Mouse (Mus musculus) liver, embryonic 13.5 days (tissue): Measurements from ENCODE around the gene Bbip1. TPM values are rescaled to one million over a fixed set of nuclear protein-coding genes. Genes with fewer than 3 reads are reported as not detected.
"Not testable (repeated sequence)": the region's sequence is repeated elsewhere in the genome, so short reads cannot be mapped to it uniquely, and the experiment has no call there.

Source experiments
- ATAC-seq: fragments of 200-750 bp; cut with Nextera tagmentation; 2 replicates; pipeline ENCODE4 v1.8.0; 2017; ENCODE audit warnings: low read depth, mild to moderate bottlenecking, moderate number of reproducible peaks, moderate library complexity
- DNase-seq: peaks from one replicate; pipeline ENCODE4 v3.0.0; 2022
- H3K27ac ChIP-seq: fragments of 300-500 bp; sonication (generic); 2 replicates; pipeline ENCODE4 v1.5.1; 2015; ENCODE audit warnings: moderate library complexity, mild to moderate bottlenecking, inconsistent platforms
- H3K27me3 ChIP-seq: fragments of 300-500 bp; sonication (generic); 2 replicates; pipeline ENCODE4 v1.6.1; 2015; ENCODE audit warnings: mild to moderate bottlenecking, inconsistent platforms
- H3K36me3 ChIP-seq: fragments of 300-500 bp; sonication (generic); 2 replicates; pipeline ENCODE4 v1.6.1; 2015; ENCODE audit warnings: mild to moderate bottlenecking, inconsistent platforms
- H3K4me1 ChIP-seq: fragments of 300-500 bp; sonication (generic); replicated peaks from 2 replicates; pipeline ENCODE4 v1.6.1; 2015; ENCODE audit warnings: inconsistent platforms
- H3K4me2 ChIP-seq: fragments of 300-500 bp; sonication (generic); 2 replicates; pipeline ENCODE4 v1.6.1; 2015; ENCODE audit warnings: inconsistent platforms, mild to moderate bottlenecking, moderate library complexity
- H3K4me3 ChIP-seq: fragments of 300-500 bp; sonication (generic); replicated peaks from 2 replicates; pipeline ENCODE4 v1.5.1; 2015; ENCODE audit warnings: mild to moderate bottlenecking, inconsistent platforms
- H3K9ac ChIP-seq: fragments of 300-500 bp; sonication (generic); 2 replicates; pipeline ENCODE4 v1.6.1; 2015; ENCODE audit warnings: mild to moderate bottlenecking, inconsistent platforms
- H3K9me3 ChIP-seq: fragments of 300-500 bp; sonication (generic); replicated peaks from 2 replicates; pipeline ENCODE4 v1.6.1; 2016; ENCODE audit warnings: inconsistent platforms
- WGBS: fragments of 180-500 bp; shearing (Covaris S2); methylation state at CpG from one replicate; pipeline ENCODE4 v1.1.7; 2015; ENCODE audit not compliant: insufficient replicate concordance; 5-methylcytosine and 5-hydroxymethylcytosine counted together
- polyA plus RNA-seq: library from polyadenylated mRNA; unstranded; fragments of >200 nt; fragmentation: Nextera tagmentation; extraction: Ambion mirVana; gene quantifications from 2 replicates; pipeline ENCODE4 v1.2.1, GENCODE M21; 2015

Bbip1 gene
- polyA plus RNA-seq, 1 experiment from 2014 or later: 58.6 TPM

- not testable (repeated sequence) for H3K27me3 ChIP-seq, H3K4me1 ChIP-seq, H3K9me3 ChIP-seq, ATAC-seq, H3K4me3 ChIP-seq, H3K4me2 ChIP-seq, H3K9ac ChIP-seq, H3K27ac ChIP-seq, DNase-seq
- WGBS: 82% methylated on average over 3 of the region's 3 CpGs
- peaks cover 20% of the 10 kb centered on the region for H3K36me3 ChIP-seq
Measured at GRCm38 (mm10) chr19:53921996-53922395, 22.4 kb downstream of the Bbip1 start.

GRCm38 (mm10) chr19:53919541-53919940 lies 24.9 kb downstream of the Bbip1 start:
- ATAC-seq: no peak
- no peak for DNase-seq
- H3K27me3 ChIP-seq: no peaks in the 10 kb centered on the region

DNA sequence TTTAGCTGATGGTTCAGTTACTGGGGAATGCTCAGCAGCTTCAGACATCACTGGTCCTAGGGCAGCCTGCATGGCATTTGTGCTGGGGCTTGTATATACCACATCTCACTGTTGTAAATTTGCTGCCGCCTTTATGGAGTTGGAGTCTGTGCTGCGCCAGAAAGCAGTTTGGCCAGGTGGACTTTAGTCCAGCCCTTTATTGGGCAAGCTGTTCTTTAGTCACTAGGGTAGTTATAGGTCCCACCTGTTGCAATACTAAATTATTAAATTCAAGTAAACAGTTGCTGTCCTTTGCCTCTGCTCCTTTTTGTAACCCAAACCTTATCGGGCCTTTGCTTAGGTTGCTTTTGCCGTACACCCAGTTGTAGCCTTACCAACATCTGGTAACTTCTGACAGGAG lies 29.5 kb downstream of the Bbip1 start:
- 91% methylated on average over 4 of the region's 4 CpGs for WGBS
- Histone ChIP-seq H3K9ac (no peak overlapping the region), H3K27ac (no peak overlapping the region), H3K27me3 (no peaks in the 10 kb centered on the region), H3K4me2 (no peak overlapping the region), H3K36me3 (peaks cover 26% of the 10 kb centered on the region), H3K4me1 (no peaks in the 10 kb centered on the region), H3K9me3 (no peaks in the 10 kb centered on the region), H3K4me3 (no peak overlapping the region)
- no peak for DNase-seq
- ATAC-seq: no peak

More at GRCm38 (mm10) chr19:53919541-53919940, 24.9 kb downstream of the Bbip1 start:
- Histone ChIP-seq H3K27ac (no peak overlapping the region), H3K36me3 (peaks cover 18% of the 10 kb centered on the region), H3K4me3 (no peak overlapping the region), H3K4me1 (no peaks in the 10 kb centered on the region), H3K9ac (no peak overlapping the region), H3K4me2 (no peak overlapping the region), H3K9me3 (no peaks in the 10 kb centered on the region)
- 82% methylated on average over 10 of the region's 10 CpGs for WGBS

GRCm38 (mm10) chr19:53906703-53907070 lies 37.7 kb downstream of the Bbip1 start:
- not testable (repeated sequence) for H3K9me3 ChIP-seq, H3K27me3 ChIP-seq, H3K4me2 ChIP-seq, H3K9ac ChIP-seq, H3K4me3 ChIP-seq, H3K27ac ChIP-seq, H3K36me3 ChIP-seq, ATAC-seq, DNase-seq
- peaks cover 38% of the 10 kb centered on the region for H3K4me1 ChIP-seq

GRCm38 (mm10) chr19:53906033-53906702 lies 38.3 kb downstream of the Bbip1 start:
- H3K27ac ChIP-seq: 0 out of 2 replicates have a peak overlapping the region, but pooled peaks have one; percentile 18
- peak overlapping the region; percentile 8; the same call in 1 of the 2 replicates for H3K9ac ChIP-seq
- WGBS: 45% methylated on average over 6 of the region's 6 CpGs
- H3K4me3 ChIP-seq: 0 out of 2 replicates have a peak overlapping the region, but pooled peaks have one; percentile 8
- peak overlapping the region; percentile 30 for H3K4me2 ChIP-seq
- ATAC-seq: no peak
- H3K36me3 ChIP-seq: peaks cover 6% of the 10 kb centered on the region
- no peaks in the 10 kb centered on the region for H3K9me3 ChIP-seq
- no peak for DNase-seq
- peaks cover 43% of the 10 kb centered on the region for H3K4me1 ChIP-seq
- H3K27me3 ChIP-seq: no peaks in the 10 kb centered on the region

DNA sequence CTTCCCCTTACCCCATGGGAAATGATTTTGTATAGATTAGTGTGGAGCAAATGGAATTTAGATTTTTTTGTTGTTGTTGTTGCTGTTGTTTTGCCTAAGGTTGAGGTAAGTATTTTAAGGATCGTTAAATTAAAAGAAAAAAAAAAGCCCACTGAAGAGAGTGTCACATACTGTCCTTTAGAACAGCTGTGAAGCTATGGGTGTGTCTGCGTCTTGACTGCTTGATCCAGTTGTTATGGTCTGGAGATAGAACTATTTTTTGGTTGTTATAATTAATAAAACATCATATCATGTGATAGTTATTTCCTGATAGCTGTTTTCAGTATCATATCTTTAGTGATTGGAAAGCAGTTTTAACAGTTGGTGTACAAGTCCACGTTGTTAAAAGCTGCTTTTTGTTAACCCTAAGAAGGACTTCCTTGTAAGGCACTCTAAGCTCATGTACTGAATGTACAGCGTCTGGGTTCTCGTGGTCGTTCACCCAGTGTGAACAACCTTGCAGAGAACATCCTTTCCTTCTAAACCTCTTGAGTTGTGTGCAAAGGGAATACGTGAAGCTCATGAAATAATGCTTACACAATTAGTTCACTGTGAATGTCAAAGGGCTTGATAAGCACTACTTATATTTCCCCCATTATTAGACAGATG lies 39.5 kb downstream of the Bbip1 start:
- peak overlapping the region; percentile 90 for H3K9ac ChIP-seq
- H3K4me2 ChIP-seq: peak overlapping the region; percentile 86
- no peak for DNase-seq
- peak overlapping the region; percentile 94 for H3K4me3 ChIP-seq
- ATAC-seq: no peak
- peaks cover 6% of the 10 kb centered on the region for H3K36me3 ChIP-seq
- H3K4me1 ChIP-seq: peaks cover 45% of the 10 kb centered on the region
- H3K9me3 ChIP-seq: no peaks in the 10 kb centered on the region
- H3K27ac ChIP-seq: peak overlapping the region; percentile 86
- H3K27me3 ChIP-seq: no peaks in the 10 kb centered on the region
- WGBS: 45% methylated on average over 7 of the region's 7 CpGs

- Histone ChIP-seq H3K4me3 (peak overlapping the region; percentile 94), H3K36me3 (no peaks in the 10 kb centered on the region), H3K9me3 (no peaks in the 10 kb centered on the region), H3K4me1 (peaks cover 45% of the 10 kb centered on the region), H3K27ac (peak overlapping the region; percentile 86), H3K4me2 (peak overlapping the region; percentile 86), H3K27me3 (no peaks in the 10 kb centered on the region), H3K9ac (peak overlapping the region; percentile 90)
- DNase-seq (peak; percentile 38), ATAC-seq (peak; percentile 55)
- under 1% methylated on average over 76 of the region's 83 CpGs for WGBS
Measured at GRCm38 (mm10) chr19:53903507-53904321, 40.7 kb downstream of the Bbip1 start.

DNA sequence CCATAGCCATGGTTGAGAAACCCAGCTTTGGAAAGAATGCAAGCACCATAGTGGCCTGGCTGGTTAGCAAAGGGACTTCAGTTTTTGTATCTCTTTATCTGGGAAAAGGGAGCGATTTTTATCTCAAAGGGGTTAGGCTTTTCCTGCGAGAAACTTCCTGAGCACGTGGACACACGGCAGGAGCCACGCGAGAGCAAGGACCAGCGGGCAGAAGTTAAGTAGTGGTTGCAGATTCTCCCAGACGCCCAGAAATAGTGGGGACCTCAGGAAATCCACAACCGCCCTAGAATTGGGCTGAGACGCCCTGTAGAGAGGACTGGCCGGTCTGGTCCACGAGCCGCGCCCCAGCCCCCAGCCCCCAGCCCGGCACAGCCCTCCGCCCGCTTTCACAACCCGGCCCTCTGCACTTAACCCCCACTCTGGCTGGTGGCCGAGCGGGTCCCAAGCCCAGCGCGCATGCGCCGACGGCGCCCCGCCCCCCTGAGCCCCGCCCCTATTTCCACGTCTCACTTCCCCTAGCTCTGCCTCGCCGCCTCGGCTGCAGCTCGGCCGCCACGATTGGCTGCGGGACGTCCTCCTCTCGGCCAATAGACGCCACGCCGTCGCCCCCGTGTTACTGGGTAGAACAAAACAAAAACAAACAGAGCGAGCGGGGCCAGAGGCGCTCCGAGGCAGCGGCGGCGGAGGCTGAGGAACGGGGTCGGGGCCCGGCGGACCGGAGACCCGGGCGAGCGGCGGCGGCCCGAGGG lies 41.5 kb downstream of the Bbip1 start:
- no peaks in the 10 kb centered on the region for H3K36me3 ChIP-seq
- H3K4me2 ChIP-seq: peak overlapping the region; percentile 86
- DNase-seq: peak; percentile 94
- H3K4me3 ChIP-seq: peak overlapping the region; percentile 94
- WGBS: under 1% methylated on average over 54 of the region's 61 CpGs
- H3K27ac ChIP-seq: peak overlapping the region; percentile 91
- ATAC-seq: peak; percentile 96
- peak overlapping the region; percentile 90 for H3K9ac ChIP-seq
- H3K9me3 ChIP-seq: no peaks in the 10 kb centered on the region
- peaks cover 48% of the 10 kb centered on the region for H3K4me1 ChIP-seq
- no peaks in the 10 kb centered on the region for H3K27me3 ChIP-seq

- peak overlapping the region; percentile 90 for H3K9ac ChIP-seq
Measured at GRCm38 (mm10) chr19:53901931-53902738, 42.3 kb downstream of the Bbip1 start.

GRCm38 (mm10) chr19:53899941-53900610 lies 44.4 kb downstream of the Bbip1 start:
- ATAC-seq (no peak), DNase-seq (no peak)
- no peak overlapping the region for H3K4me2 ChIP-seq
- H3K9me3 ChIP-seq: no peaks in the 10 kb centered on the region
- peaks cover 47% of the 10 kb centered on the region for H3K4me1 ChIP-seq
- no peaks in the 10 kb centered on the region for H3K36me3 ChIP-seq
- 74% methylated on average over 14 of the region's 14 CpGs for whole genome bisulfite sequencing
- no peak overlapping the region for H3K4me3 ChIP-seq
- H3K27me3 ChIP-seq: no peaks in the 10 kb centered on the region
- no peak overlapping the region for H3K9ac ChIP-seq
- no peak overlapping the region for H3K27ac ChIP-seq

More at GRCm38 (mm10) chr19:53901931-53902738, 42.3 kb downstream of the Bbip1 start:
- DNase-seq (peak; percentile 50), ATAC-seq (peak; percentile 49)
- H3K27me3 ChIP-seq: no peaks in the 10 kb centered on the region
- WGBS: 19% methylated on average over 15 of the region's 15 CpGs
- H3K4me2 ChIP-seq: peak overlapping the region; percentile 86
- no peaks in the 10 kb centered on the region for H3K9me3 ChIP-seq
- H3K27ac ChIP-seq: peak overlapping the region; percentile 91
- peak overlapping the region; percentile 94 for H3K4me3 ChIP-seq
- no peaks in the 10 kb centered on the region for H3K36me3 ChIP-seq
- peaks cover 48% of the 10 kb centered on the region for H3K4me1 ChIP-seq
